Mouse (Mus musculus): ENCODE data around the gene Pdzd2.

The Pdzd2 gene

GRCm38 (mm10) chr15:12545220-12545619 lies 194.5 kb downstream of the Pdzd2 start:
- no peak for DNase-seq (ENCODE audit: inconsistent age in 2 of 2, low spot score in 1 of 2)

DNA sequence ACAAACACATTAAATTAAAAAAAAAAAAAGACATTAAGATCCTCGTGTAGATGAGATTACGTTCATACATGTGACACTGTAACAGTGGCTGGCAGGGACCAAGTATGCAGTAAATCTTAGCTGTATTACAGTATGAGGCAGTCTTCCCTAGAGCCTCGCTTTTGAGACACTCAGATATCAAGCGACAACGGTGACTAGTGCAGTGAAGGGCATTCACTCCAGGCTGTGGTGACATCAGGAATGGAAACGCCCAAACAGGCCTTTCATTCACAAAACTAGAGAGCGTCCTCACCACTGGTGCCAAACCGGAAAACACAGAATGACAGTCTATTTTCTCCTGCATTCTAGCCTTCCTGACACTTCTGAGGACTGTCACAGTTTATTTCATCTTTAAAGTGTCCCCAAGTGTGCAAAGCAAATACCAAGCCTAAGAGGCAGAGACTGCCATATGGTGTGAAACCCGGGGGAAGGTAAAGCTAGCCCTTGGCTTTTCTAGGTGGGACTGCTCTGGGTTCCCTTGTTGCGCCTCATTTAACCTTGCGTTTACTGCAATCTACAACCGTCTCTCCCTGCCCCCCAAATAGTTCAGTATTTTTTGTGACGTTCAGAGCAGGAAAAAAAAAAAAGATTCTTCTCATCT lies 195.9 kb downstream of the Pdzd2 start:
- DNase-seq (ENCODE audit: inconsistent age in 2 of 2, low spot score in 1 of 2), result no peak

DNA sequence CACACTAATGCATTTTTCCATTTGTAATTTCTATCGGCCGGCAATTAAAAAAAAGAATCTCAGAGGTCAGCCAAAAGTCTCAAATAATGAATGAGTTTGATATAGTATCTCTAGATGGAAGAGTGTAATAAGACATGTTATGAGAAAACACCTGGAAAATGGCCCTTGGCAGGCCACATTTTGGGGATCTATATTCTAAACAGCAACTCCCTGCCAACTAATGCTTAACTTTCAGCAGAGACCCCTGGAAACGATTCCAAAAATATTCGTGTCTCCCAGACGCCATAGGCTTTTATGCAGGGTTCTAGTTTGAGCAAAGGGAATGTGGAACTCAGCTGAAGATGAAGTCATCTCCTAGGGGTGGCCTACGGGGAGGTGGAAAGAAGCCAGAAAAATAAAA lies 197.4 kb downstream of the Pdzd2 start:
- no peak for DNase-seq (ENCODE audit: inconsistent age in 2 of 2, low spot score in 1 of 2)

DNA sequence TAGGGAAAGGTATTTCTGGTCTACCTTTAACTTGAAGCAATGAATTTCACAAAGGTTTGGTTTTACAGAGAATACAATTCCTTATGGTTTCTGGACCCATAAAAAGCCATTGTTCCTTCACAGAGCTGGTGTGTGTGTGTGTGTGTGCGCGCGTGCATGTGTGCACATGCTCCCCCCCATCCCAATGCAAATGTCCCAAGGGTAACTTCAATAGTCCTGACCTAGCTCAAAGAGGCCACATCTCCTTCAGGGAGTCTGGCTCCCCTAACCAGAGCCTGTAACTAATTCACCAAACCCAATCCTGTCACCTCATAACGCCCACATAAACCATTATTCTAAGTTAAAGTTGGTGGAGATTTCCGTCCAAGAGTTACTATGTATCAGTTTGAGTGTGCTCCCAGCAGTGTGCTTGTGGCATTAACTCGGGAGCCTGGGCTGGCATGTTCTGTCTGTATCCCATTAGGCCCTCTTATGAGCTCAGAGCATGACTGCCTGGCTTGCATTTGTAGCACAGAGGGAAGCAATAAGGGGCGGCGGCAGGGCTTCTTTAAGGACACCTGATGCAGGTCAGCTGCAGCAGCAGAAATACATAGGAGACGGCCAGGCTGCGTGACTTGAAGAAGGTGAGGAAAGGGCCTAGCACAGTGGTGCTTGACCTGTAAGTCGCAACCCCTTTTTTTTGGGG lies 200.0 kb downstream of the Pdzd2 start:
- no peak for DNase-seq (ENCODE audit: inconsistent age in 2 of 2, low spot score in 1 of 2)

- no peak for DNase-seq (ENCODE audit: inconsistent age in 2 of 2, low spot score in 1 of 2)
These were observed 206.5 kb downstream of the Pdzd2 start for GRCm38 (mm10) chr15:12533254-12533653.

DNA sequence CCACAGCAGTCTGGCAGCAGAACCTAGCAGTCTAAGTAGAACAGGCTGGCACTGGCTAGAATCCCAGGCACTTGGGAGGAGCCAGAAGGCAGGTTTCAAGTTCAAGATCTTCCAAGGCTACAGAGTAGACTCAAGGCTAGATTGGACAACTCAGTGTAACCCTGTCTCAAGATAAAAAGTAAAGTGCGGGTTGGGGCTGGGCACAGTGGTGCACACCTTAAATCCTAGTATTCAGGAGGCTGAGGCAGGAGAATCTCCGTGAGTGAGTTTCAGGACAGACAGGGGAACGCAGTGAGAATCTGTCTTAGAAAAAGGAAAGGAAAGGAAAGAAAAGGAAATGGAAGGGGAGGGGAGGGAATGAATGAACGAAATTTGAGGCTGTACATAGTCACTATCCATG lies 207.2 kb downstream of the Pdzd2 start:
- peak in 1 of 2 experiments; percentile 33 for DNase-seq (ENCODE audit: inconsistent age in 2 of 2, low spot score in 1 of 2)

DNA sequence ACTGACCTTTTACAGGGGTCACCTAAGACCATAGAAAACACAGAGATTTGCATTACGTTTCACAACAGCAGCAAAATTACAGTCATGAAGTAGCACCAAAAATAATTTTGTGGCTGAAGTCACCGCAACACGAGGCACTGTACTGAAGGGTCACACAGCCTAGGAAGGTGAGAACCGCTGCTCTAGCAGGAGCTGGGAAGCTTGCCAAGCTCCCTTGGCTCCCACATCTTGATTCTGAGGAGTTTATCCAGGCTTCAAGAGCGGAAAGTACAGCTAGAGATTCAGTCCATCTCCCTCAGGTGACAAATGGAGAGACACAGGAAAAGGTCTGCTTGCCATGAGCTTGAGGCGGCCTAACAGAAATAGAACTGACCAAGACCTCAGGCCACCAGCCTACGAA lies 216.9 kb downstream of the Pdzd2 start:
- no peak for DNase-seq (ENCODE audit: inconsistent age in 2 of 2, low spot score in 1 of 2)

DNA sequence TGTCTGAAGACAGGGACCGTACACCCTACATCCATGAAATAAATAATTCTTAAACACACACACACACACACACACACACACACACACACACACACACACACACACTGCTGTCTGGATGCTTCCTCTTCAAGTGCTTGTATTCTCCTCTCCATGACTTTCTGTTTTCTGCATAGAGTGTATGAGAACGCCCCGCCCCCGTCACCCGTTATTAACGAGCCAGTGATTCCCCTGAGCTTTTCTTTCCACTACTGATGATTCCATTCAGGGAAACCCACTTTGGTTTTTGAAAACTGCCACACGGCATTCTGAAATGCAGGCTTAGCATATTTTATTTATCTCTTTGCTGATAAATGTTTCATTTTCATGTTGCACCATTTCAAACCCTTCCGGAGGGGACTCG lies 219.4 kb downstream of the Pdzd2 start:
- DNase-seq (ENCODE audit: inconsistent age in 2 of 2, low spot score in 1 of 2), result no peak

GRCm38 (mm10) chr15:12518370-12518973 lies 221.3 kb downstream of the Pdzd2 start:
- DNase-seq (ENCODE audit: inconsistent age in 2 of 2, low spot score in 1 of 2), result no peak

DNA sequence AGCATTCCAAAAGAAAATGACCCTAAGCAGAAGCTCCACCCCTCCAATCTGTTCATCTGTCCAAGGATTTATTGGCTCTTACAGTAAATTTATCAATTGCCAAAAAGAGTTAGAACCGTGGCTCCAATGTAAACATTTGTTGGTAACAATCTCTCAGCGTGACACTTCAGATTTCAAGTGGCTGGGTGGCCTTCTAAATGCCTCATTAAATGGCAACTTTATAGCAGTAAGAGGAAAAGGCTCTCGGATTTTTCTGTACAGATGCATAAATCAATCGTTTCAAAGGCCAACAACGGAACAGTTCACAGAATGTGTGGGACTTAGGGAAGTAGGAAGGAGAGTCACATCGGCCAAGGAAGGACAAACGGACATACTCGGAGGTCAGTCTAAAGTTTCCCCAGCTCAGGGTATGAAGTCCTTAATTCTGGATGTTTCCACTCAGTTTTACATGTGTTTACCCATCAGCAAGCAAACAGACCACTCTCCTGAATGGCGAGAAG lies 222.4 kb downstream of the Pdzd2 start:
- DNase-seq (ENCODE audit: inconsistent age in 2 of 2, low spot score in 1 of 2), result no peak

- DNase-seq (ENCODE audit: inconsistent age in 2 of 2, low spot score in 1 of 2), result no peak
These were observed 224.4 kb downstream of the Pdzd2 start for GRCm38 (mm10) chr15:12515272-12515844.

DNA sequence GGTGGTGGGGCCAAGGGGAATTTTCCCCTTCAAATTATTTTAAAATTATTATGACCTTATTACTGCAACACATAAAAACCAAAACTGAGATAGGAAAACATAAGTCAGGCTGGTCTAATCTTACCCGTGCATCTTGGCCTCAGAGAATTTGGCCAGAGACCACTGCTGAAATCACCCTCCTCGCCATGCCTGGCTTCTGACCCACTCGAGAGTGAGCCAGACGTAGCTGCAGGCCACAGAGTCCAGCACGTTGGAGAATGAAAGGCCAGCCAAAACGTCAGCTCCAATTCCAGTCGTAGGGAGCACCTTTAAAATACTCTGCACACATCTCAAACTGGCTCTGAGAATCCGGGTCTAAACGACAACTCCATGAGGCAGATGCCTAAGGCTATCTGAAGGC lies 226.2 kb downstream of the Pdzd2 start:
- DNase-seq (ENCODE audit: inconsistent age in 2 of 2, low spot score in 1 of 2), result peak in 1 of 2 experiments; percentile 59

- no peak for DNase-seq (ENCODE audit: inconsistent age in 2 of 2, low spot score in 1 of 2)
These were observed 230.9 kb downstream of the Pdzd2 start for GRCm38 (mm10) chr15:12508765-12509377.

DNA sequence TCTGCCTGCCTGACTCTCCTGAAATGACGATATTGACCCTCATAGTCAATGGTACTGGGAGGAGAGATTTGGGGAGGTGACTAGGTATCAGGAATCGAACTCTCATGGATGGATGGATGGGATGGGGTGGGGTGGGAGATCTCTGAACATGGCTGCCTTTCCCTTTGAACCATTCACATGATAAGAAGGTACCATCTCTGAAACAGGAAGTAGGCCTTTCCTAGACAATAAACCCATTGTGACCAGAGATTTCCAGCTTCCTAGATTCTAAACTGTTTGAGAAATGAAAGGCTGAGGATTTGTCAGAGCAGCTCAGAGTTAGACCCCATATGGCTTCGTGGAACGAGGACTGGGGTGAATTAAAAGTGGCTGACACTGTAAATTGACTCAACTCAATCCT lies 232.2 kb downstream of the Pdzd2 start:
- DNase-seq (ENCODE audit: inconsistent age in 2 of 2, low spot score in 1 of 2), result no peak

GRCm38 (mm10) chr15:12506514-12506913 lies 233.2 kb downstream of the Pdzd2 start:
- DNase-seq (ENCODE audit: inconsistent age in 2 of 2, low spot score in 1 of 2), result no peak

- no peak for DNase-seq (ENCODE audit: inconsistent age in 2 of 2, low spot score in 1 of 2)
These were observed 233.6 kb downstream of the Pdzd2 start for GRCm38 (mm10) chr15:12506085-12506484.

DNA sequence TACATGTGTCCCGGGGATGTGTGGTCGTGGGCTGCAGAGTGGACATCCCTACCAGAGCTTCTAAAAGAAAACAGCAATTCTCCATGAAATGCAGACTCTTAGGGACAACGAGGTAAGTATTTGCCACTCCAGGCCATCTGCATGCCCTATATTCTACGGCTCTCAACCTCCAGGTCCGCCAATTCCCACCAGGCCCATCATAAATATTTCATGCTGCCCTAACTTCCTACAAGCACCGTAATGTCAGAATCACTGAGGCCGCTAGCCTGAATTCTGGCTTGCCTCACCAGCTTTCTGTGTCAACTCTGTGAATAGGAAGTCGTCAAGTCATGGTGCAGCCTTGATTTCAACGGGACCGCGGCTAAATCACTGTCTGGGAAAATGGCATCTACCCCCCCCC lies 234.2 kb downstream of the Pdzd2 start:
- DNase-seq (ENCODE audit: inconsistent age in 2 of 2, low spot score in 1 of 2), result no peak

GRCm38 (mm10) chr15:12503907-12504306 lies 235.8 kb downstream of the Pdzd2 start:
- no peak for DNase-seq (ENCODE audit: inconsistent age in 2 of 2, low spot score in 1 of 2)

DNA sequence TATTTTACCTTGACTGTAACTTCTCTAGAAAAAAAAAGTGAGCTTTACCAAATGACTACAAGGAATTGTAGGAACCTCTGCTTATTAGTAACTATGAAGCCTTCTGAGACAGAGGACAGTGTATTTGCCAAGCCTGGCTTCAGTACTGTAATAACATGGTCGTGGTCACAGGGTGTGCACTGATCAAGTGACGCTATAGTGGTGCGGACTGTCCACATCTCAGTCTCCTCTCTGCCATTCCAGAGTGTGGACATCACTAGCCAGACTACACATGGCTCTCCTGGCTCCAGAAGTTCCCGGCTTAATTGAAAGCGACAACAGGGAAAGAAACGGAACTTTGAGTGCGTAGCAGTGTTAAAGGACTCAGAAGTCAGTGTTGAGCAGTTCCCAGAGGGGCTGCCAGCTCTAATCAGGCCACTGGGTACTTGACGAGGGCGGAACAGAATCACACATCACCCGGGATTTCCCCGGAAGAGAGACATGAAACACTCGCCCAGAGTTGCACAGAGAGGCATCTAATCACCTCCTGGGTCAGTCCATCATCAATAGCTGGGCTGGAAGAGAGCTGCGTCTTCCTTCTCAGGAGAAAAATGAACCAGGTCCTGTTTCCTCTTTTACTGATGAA lies 237.7 kb downstream of the Pdzd2 start:
- DNase-seq (ENCODE audit: inconsistent age in 2 of 2, low spot score in 1 of 2), result no peak

GRCm38 (mm10) chr15:12500674-12501073 lies 239.1 kb downstream of the Pdzd2 start:
- no peak for DNase-seq (ENCODE audit: inconsistent age in 2 of 2, low spot score in 1 of 2)

- DNase-seq (ENCODE audit: inconsistent age in 2 of 2, low spot score in 1 of 2), result no peak
These were observed 245.6 kb downstream of the Pdzd2 start for GRCm38 (mm10) chr15:12494084-12494483.

Data from adrenal gland, adult (tissue).